Mouse (Mus musculus): Measurements from ENCODE around the gene Plxna2.

DNA sequence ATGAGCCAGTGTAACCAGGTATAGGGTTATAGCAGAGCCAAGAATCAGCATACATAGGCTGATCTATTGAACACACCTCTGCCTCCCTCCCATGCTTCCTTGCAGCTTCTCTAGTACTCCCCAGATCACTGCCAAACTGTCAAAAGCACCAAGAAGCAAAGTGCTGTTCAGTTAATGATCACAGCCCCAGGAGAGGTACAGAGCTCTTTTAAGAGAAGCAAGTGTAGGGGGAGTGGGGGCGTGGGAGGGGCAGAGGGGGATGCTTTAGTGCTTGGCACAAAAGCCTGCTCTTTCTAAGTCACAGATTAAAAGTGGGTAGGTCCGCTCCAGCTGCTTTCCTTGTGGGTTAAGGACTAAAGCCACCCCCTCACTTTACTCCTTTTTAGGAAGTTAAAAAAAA, 85.2 kb downstream of the Plxna2 start:
- no peak for TF ChIP-seq CTCF (IDR thresholded peaks at IDR 0.05; ENCODE audit: extremely low read depth, insufficient read depth, insufficient read length, insufficient replicate concordance)
- no peak for TF ChIP-seq POLR2A (IDR thresholded peaks at IDR 0.05; ENCODE audit: low read depth, low read length)

All from spleen, adult 2 months (tissue).